Mouse (Mus musculus) WW6 (cell line): Measurements from ENCODE around the gene Pln.
A peak's percentile ranks its signal among the peaks of the same experiment; 100 is the strongest.

Experiments used
- DNase-seq: peaks from one replicate; pipeline ENCODE4 v3.0.0-alpha.2; 2013; ENCODE audit warnings: low read depth, low spot score

The Pln gene

GRCm38 (mm10) chr10:53337162-53337923, at the start of gene Pln:
Pln (plus strand) TSS chr10:53337667.
- no peak for DNase-seq

- DNase-seq: no peak
Observed at GRCm38 (mm10) chr10:53305867-53306266, 31.6 kb upstream of the Pln start.

- no peak for DNase-seq
Observed at GRCm38 (mm10) chr10:53306674-53307073, 30.8 kb upstream of the Pln start.

- DNase-seq: no peak
Observed at GRCm38 (mm10) chr10:53323367-53323766, 14.1 kb upstream of the Pln start.

GRCm38 (mm10) chr10:53324663-53325062, 12.8 kb upstream of the Pln start:
- no peak for DNase-seq

GRCm38 (mm10) chr10:53326367-53326766, 11.1 kb upstream of the Pln start:
- no peak for DNase-seq

- no peak for DNase-seq
Observed at GRCm38 (mm10) chr10:53329257-53329656, 8.2 kb upstream of the Pln start.

- no peak for DNase-seq
Observed at GRCm38 (mm10) chr10:53332752-53333151, 4.7 kb upstream of the Pln start.

- no peak for DNase-seq
Observed at GRCm38 (mm10) chr10:53335266-53335665, 2.2 kb upstream of the Pln start.

GRCm38 (mm10) chr10:53335974-53336373, 1.5 kb upstream of the Pln start:
- DNase-seq: no peak

GRCm38 (mm10) chr10:53339045-53339444, 1.6 kb downstream of the Pln start:
- no peak for DNase-seq

GRCm38 (mm10) chr10:53341288-53341965, 4.0 kb downstream of the Pln start:
- no peak for DNase-seq

- no peak for DNase-seq
Observed at GRCm38 (mm10) chr10:53342166-53342728, 4.8 kb downstream of the Pln start.

- no peak for DNase-seq
Observed at GRCm38 (mm10) chr10:53343384-53343783, 5.9 kb downstream of the Pln start.

- no peak for DNase-seq
Observed at GRCm38 (mm10) chr10:53343865-53344264, 6.4 kb downstream of the Pln start.

GRCm38 (mm10) chr10:53345508-53345907, 8.0 kb downstream of the Pln start:
- no peak for DNase-seq

- DNase-seq: no peak
Observed at GRCm38 (mm10) chr10:53346506-53346905, 9.0 kb downstream of the Pln start.

GRCm38 (mm10) chr10:53346916-53347315, 9.4 kb downstream of the Pln start:
- no peak for DNase-seq

- peak; percentile 26 for DNase-seq
Observed at GRCm38 (mm10) chr10:53347787-53348755, 10.6 kb downstream of the Pln start.

- no peak for DNase-seq
Observed at GRCm38 (mm10) chr10:53349254-53349653, 11.8 kb downstream of the Pln start.

- no peak for DNase-seq
Observed at GRCm38 (mm10) chr10:53353665-53354064, 16.2 kb downstream of the Pln start.

GRCm38 (mm10) chr10:53359016-53359415, 21.5 kb downstream of the Pln start:
- no peak for DNase-seq
